Mouse (Mus musculus): ENCODE results near the gene Hils1. TPM values are rescaled to one million over a fixed set of nuclear protein-coding genes. Genes with fewer than 3 reads are reported as not detected.

Hils1 gene
- polyA plus RNA-seq, 1 experiment: not detected

DNA sequence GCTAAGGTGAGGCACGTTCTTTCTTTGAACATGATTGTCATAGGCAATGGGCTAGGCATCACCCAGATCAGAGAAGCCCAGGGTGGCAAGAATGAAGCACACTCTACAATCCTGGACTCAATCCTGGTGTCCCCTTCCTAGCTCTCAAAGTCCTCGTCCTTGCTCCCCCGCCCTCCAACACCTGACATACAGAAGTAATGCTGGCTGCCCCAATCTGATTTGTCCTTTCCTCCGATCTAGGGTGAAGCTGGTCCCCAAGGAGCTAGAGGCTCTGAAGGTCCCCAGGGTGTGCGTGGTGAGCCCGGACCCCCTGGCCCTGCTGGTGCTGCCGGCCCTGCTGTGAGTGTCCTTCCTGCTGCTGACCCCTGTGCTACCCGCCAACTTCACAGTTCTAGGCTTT lies 25.6 kb upstream of the Hils1 start:
- TF ChIP-seq GATA1 (IDR thresholded peaks at IDR 0.05; ENCODE audit: low read length): no peak

DNA sequence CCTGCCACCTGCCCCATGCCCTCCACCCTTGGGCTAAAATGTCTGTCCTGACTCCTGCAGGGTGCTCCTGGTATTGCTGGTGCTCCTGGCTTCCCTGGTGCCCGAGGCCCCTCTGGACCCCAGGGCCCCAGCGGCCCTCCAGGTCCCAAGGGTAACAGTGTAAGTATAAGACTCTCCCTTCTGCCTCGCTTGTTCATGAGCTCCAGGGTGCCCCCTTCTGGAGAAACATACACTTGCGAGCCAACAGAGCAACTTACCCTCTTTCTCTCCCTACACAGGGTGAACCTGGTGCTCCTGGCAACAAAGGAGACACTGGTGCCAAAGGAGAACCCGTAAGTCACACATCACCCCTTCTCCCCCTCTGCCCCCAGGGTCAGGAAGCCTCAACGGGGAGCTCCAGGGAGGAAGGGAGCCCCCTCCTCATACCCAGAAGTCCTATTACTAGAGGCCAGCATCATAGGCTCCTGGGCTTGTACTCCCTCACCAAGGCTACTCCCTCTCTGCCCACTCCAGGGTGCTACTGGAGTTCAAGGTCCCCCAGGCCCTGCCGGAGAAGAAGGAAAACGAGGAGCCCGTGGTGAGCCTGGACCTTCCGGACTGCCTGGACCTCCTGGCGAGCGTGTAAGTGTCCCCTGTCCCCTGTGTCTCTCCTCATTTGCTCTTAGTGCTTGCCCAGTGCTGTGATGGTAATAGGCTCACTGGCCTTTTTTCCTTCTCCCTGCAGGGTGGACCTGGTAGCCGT lies 24.9 kb upstream of the Hils1 start:
- TF ChIP-seq GATA1 (IDR thresholded peaks at IDR 0.05; ENCODE audit: low read length): no peak

DNA sequence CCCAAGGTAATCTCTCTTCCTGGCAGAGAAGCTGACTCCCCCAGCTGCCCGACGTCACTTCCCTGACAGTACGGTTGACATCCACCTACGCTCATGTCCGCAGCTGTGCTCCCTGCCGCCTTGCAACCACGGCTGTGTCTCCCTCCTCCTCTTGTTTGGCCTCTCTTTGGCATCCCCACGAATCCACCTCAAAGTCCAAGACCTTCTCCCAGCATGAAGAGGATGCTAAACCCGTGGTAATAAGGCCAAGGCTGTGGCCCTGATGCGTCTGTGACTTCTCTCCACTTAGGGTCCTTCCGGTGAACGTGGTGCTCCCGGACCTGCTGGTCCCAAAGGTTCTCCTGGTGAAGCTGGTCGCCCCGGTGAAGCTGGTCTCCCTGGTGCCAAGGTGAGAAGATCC lies 24.3 kb upstream of the Hils1 start:
- TF ChIP-seq GATA1 (IDR thresholded peaks at IDR 0.05; ENCODE audit: low read length): no peak

DNA sequence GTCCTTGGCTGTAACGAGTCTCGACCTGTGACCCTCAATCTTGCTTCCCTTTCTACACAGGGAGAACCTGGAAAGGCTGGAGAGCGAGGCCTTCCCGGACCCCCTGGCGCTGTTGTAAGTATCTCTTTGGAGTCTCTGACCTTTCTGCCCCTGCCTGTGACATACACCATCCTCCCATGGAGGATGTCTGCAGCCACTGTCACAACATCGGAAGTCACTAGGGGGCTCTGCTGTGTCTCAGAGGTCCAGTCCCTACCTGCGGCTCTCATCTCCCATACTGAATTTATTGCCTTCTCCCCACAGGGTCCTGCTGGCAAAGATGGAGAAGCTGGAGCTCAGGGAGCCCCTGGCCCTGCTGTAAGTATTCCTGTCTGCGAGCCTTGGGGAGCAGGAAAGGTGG lies 23.1 kb upstream of the Hils1 start:
- TF ChIP-seq GATA1 (IDR thresholded peaks at IDR 0.05; ENCODE audit: low read length): no peak

DNA sequence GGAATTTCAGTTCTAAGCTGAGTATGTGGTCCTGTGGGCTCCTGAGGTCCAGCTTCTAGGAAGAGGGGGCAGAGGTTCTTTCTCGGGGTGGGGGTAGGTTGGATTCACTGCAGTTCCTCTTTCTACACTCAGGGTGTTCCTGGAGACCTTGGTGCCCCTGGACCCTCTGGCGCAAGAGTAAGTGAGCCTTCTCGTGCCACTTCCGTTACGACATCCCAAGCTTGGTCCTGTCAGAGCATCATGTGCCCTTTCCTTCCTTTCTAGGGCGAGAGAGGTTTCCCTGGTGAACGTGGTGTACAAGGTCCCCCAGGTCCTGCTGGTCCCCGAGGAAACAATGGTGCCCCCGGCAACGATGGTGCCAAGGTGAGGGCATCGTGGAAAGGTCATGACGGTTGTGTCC lies 22.2 kb upstream of the Hils1 start:
- TF ChIP-seq GATA1 (IDR thresholded peaks at IDR 0.05; ENCODE audit: low read length): no peak

DNA sequence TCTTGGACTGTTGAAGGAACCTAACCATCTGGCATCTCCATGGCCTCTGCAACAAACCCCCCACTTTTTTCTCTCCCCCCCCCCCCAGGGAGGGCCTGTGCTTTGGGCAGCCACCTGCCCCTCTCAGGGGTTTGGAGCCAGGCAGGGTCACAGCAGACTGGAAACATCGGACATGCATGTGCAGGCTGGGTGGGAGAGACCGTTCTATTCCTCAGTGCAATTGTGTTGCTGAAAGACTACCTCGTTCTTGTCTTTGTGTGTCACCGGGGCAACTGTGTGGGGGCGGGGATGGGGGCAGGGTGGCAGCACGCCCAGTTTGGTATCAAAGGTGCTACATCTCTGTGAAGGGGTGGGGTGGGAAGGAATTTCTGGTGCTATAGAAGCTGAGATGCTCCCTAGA lies 15.2 kb upstream of the Hils1 start:
- no peak for TF ChIP-seq GATA1 (IDR thresholded peaks at IDR 0.05; ENCODE audit: low read length)

DNA sequence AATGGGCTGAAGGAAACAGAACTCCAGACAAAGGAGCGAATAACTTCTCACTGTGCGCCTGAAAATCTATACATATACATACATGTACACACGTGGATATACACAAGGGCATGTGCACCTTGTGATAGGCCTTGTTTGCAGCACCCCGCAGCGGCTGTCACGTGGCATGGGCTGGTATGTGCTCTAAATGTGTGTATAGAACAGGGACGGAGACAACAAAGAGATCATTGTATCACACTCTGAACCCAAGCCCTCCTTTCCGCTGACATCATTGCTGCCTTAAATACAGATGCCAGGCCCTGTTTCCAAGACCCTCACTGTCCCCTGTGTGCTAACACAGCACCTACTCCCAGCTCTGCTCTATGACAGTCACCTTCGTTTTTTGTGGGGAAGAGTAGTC lies 12.3 kb upstream of the Hils1 start:
- TF ChIP-seq GATA1 (IDR thresholded peaks at IDR 0.05; ENCODE audit: low read length): no peak

DNA sequence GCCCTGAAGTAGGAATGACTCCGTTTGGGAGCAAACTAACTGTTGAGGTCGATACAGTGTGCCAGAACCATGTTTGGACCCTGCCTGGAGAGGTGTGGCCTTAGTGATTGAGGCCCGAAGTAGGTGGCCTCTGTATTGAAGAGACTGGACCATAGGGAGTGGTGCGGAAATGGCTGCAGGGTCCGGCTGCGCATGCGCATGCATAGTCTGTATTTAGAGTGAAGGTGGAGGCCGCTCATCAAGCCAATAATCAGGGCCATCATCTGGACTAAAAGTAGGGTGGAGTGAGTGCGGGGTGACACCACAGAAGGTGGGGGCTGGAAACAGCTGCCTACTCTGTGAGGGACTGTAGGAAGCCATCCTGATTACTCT lies 9.7 kb upstream of the Hils1 start:
- TF ChIP-seq GATA1 (IDR thresholded peaks at IDR 0.05; ENCODE audit: low read length): no peak

DNA sequence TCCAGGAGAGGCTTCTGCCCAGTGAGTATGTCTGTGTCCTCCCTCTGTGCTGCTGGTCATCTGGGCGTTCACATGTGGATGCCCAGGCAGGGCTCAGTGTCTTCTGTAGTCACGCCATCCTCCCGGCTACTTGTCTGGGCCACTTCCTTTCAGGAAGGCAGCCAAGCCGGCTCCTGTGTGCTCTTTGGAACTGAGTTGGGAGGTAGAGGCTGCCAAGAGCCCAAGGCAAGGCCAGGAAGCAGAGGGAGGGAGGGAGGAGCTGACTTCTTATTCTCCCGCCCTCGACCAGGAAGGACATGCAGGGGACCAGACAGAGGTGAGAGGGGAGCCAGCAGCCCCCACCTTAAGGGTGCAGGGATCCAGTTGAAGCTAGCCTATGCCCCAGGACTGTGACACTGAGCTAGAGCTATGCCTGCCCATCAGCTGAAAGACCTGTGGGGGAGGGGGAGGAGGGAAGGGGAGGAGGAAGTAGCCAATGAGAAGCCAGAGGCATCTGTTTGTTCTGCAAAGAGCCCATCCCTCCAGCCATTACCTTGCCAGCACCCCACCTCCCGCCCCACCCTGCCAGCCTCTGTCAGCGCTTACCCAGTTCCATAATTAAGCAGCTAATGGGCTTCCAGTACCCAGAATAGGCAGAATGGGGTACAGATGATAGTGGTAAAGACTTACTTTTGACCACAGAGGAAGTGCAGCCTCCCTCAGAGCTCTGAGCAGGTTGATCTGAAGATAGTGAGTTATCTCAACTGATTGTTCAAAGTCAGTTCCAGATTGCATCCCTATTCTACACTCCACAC lies 9.1 kb upstream of the Hils1 start:
- TF ChIP-seq GATA1 (IDR thresholded peaks at IDR 0.05; ENCODE audit: low read length): no peak

DNA sequence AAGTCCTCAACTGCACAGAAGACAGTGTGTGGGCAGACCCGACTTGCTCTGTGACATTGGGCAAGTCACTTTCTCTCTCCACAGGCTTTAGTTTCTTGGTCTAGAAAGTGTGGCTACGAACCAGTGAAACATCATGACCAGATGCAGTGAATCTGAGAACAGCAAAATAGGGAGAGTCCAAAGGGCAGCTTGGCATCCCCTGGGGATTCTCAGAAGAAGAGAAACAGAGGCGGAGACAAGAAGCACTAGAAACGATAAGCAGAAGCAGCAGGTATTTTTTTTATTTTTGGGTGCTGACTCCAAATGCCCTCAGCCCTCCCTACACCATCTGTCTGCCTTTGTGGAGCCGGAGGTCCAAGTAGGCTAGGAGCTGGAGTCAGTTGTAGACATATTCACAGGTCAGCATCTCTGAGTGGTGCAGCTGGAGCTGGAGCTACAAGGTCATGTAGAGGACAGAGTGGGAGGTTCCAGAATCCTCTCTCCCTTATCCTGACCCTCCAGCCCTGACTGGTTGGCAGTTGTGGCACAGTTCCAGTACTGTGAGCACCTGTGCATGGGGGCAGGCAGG lies 4.8 kb upstream of the Hils1 start:
- TF ChIP-seq GATA1 (IDR thresholded peaks at IDR 0.05; ENCODE audit: low read length): no peak

DNA sequence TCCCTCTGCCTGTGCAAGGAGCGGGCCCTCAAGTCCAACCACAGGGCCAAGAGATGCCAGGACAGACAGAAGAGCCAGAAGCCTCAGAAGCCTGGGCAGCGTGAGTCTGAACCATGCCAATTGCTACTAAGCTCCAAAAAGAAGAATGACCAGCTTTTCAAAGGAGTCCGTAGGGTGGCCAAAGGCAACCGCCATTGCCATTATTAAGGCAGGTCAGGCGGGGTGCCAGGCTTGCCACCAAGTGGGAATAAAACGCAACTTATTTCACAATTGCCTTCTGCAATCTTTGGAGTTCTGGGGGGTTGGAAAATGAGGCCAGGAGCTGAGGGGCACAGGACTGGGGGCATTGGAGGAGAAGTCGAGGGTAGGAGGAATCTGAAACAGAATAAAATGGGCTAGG lies 794 bp downstream of the Hils1 start:
- TF ChIP-seq GATA1 (IDR thresholded peaks at IDR 0.05; ENCODE audit: low read length): no peak

DNA sequence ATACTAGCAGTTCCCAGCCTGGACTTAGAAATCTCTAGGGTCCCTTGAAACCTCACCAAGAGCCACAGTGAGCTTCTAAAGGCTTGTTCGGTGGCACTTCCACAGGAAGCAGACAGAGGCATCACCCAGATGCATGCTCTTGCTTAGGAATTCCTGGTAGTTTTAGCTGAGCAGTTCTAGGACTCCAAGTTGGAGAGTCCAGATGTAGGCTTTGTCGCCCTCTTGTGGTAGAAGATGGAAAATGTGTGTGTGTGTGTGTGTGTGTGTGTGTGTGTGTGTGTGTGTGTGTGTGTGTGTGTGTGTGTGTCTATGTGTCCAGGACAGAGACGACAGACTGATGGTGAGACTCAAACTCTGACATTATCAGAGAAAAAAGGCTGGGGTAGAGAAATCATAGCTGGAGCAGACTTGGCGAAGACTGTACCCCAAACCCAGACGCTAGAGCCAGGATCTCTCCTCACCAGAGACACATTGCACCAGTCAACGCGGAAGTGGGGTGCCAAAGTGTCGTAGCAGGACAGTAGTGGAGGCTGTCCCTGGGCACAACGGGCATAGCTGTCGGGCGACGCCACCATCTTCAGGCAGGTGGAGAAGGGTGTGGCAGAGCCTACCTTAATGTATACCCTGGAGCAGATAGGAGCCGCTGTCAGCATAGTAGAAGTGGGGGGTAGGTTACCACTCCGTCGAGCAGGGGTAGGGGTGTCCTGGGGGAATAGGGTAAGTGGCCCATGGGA lies 3.0 kb downstream of the Hils1 start:
- TF ChIP-seq GATA1 (IDR thresholded peaks at IDR 0.05; ENCODE audit: low read length): no peak

DNA sequence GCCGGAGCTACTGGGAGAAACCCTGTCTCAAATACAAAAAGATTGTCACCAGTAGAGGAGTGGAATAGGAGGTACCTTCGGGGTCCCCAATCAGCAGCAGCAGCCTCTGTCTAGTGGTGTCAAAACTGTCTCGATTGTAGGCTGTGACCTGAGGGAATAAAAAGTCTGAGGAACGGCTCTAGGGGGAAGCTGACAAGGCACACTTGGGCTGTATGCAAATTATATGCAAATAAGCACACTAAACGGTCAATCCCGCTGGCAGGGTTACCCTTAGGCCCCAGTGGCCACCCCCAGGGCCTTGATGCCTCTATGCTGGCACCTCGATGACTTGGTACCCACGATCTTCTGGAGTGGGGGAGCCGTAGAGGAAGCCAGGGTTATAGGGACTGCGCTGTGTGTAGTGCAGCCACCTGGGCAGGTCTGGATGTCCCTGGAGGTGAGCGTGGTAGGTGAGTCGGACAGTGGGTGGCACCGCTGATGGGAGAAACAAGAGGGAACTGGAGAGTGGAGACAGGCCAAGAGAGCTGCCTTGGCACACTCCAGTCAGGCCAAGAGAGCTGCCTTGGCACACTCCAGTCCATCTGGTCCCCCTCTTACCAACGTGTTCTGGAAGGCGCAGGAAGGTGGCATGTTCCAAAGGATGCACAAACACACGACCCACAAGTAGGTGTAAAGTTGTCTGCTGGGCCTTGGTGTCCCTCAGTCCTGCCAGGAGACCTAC lies 4.7 kb downstream of the Hils1 start:
- TF ChIP-seq GATA1 (IDR thresholded peaks at IDR 0.05; ENCODE audit: low read length): no peak

DNA sequence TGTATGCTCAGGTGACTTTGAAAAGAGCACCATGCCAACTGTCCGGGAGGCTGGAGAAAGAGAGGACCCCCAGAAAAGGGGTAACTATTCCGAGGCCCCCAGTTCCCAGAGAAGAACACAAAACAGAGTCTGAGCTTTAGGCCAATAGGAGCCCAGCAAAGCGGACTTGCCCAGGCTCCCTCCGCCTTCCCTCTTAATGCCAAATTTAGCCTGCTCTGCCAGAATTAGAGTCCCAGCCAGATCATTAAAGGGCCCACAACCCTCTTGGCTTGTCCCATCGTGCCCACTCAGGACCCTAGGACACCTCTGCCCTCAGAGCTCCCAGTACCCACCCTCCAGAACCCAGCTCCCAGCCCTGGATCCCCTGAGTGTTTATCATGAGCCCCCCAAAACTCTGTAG lies 5.5 kb downstream of the Hils1 start:
- TF ChIP-seq GATA1 (IDR thresholded peaks at IDR 0.05; ENCODE audit: low read length): no peak

DNA sequence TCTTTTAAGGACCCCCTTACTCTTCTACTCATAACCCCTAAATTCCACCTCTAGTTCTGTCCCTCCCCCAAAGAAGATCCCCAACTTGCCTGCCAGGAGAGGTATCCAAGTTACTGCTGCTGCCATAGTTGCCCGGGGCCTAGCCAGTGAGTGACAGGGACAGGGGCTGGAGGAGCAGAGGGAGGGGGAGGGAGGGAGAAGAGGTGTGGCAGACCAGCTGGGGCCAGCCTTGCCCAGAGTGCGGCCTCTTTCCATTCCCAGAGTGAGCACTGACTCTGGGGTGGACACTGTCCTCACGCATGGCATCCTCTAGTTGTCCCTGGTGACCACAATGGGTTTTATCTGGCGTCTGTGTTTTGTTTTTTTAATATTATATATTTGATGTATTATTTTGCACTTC lies 5.9 kb downstream of the Hils1 start:
- TF ChIP-seq GATA1 (IDR thresholded peaks at IDR 0.05; ENCODE audit: low read length): no peak
